Mouse (Mus musculus) lung, embryonic 15.5 days (tissue): ENCODE data around the gene Fam155a. TPM values are rescaled to one million over a fixed set of nuclear protein-coding genes. Genes with fewer than 3 reads are reported as not detected.
"Not testable (repeated sequence)": the region's sequence is repeated elsewhere in the genome, so short reads cannot be mapped to it uniquely, and the experiment has no call there.

Experiments
- ATAC-seq: fragments of 200-750 bp; cut with Nextera tagmentation; 2 replicates; pipeline ENCODE4 v1.8.0; 2017; ENCODE audit warnings: moderate number of reproducible peaks, borderline replicate concordance; ENCODE audit not compliant: low FRiP score, low TSS enrichment; ENCODE audit errors: extremely low read depth
- H3K27ac ChIP-seq: fragments of 300-500 bp; sonication (generic); 2 replicates; pipeline ENCODE4 v1.5.1; 2015; ENCODE audit warnings: moderate library complexity, mild to moderate bottlenecking, inconsistent platforms
- H3K27me3 ChIP-seq: fragments of 300-500 bp; sonication (generic); 2 replicates; pipeline ENCODE4 v1.6.1; 2015; ENCODE audit warnings: inconsistent platforms
- H3K36me3 ChIP-seq: fragments of 300-500 bp; sonication (generic); 2 replicates; pipeline ENCODE4 v1.6.1; 2015; ENCODE audit warnings: inconsistent platforms
- H3K4me1 ChIP-seq: fragments of 300-500 bp; sonication (generic); 2 replicates; pipeline ENCODE4 v1.6.1; 2015; ENCODE audit warnings: inconsistent platforms
- H3K4me2 ChIP-seq: fragments of 300-500 bp; sonication (generic); 2 replicates; pipeline ENCODE4 v1.6.1; 2015; ENCODE audit warnings: inconsistent platforms, mild to moderate bottlenecking, moderate library complexity
- H3K4me3 ChIP-seq: fragments of 300-500 bp; sonication (generic); 2 replicates; pipeline ENCODE4 v1.5.1; 2015; ENCODE audit warnings: mild to moderate bottlenecking, inconsistent platforms
- H3K9ac ChIP-seq: fragments of 300-500 bp; sonication (generic); 2 replicates; pipeline ENCODE4 v1.6.1; 2015; ENCODE audit warnings: inconsistent platforms
- H3K9me3 ChIP-seq: fragments of 300-500 bp; sonication (generic); 2 replicates; pipeline ENCODE4 v1.6.1; 2016; ENCODE audit warnings: inconsistent platforms
- WGBS: fragments of 180-500 bp; shearing (Covaris S2); methylation state at CpG from one replicate; pipeline ENCODE4 v1.1.7; 2015; 5-methylcytosine and 5-hydroxymethylcytosine counted together
- polyA plus RNA-seq: library from polyadenylated mRNA; unstranded; fragments of >200 nt; fragmentation: Nextera tagmentation; extraction: Ambion mirVana; gene quantifications from 2 replicates; pipeline ENCODE4 v1.2.1, GENCODE M21; 2015

Fam155a gene
- 0.15 and 0.18 TPM in 2 replicates for polyA plus RNA-seq

DNA sequence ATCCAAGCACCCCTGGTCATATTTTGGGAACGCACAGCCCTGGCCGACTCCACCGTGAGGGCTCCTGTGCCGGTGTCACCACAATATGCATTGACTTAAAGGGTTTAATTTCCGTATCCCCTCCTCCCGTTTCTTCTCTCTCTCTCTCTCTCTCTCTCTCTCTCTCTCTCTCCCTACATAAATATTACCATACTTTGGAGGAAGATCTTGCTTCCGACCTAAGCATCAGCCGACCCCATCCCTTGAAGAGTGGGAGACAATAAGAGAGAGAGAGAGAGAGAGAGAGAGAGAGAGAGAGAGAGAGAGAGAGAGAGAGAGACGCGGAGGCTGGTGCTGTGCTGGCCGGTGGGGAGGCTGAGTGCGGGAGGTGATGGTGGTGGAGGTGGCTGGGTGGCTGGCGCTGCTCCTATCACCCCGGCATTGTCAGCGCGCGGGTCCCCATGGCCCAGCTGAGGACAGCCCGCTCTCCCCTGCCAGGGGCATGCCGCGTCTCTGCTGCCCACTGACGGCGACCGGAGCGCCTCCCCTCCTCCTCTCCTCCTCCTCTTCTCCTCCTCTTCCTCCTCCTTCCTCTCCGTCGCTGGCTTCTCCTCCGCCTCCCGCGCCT lies at the start of gene Fam155a:
Fam155a (minus strand) TSS at position 163 of the 607 bp plus-strand sequence.
- Histone ChIP-seq H3K27me3 (peaks cover 52% of the 10 kb centered on the region), H3K36me3 (no peaks in the 10 kb centered on the region), H3K9ac (no peak within 1 kb of the TSS), H3K4me2 (peak within 1 kb of the TSS; percentile 79), H3K9me3 (no peaks in the 10 kb centered on the region), H3K27ac (no peak within 1 kb of the TSS), H3K4me1 (peaks cover 14% of the 10 kb centered on the region), H3K4me3 (peak within 1 kb of the TSS; percentile 41)
- ATAC-seq = 0 out of 2 replicates have a peak, but pooled peaks have one; percentile 27
- 0% methylated on average over 20 of the region's 29 CpGs for WGBS

DNA sequence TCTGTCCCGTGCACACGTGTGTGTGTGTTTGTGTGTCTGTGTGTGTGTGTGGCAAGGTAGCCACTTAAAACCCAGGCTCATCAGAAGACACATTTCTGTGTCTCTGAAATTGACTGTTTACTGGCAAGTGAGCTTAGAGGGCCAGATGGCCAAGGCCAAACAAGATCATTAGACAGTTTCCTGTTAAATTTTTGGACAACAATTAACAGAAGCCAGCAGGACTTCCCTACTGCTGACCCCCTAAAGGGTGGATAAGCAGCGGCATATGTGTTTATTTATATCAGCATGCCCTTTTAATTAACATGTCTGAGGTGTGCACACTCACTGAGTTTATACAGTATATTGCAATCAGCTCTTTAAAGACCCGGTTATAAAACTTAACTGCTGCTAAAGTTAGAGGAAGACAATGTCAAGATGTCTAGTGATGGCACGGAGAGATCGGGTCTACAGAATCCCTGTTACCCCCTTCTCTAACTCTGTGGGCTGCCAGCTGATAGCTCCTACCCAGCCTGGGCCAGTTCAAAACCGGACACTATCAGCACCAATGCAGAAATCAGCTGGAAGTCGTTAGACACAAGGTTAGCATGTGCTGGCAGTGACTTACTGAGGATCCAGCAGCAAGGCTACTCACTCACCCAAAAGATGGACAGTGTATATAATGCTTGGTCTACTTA lies 42.4 kb upstream of the Fam155a start:
- Histone ChIP-seq H3K4me2 (no peak overlapping the region), H3K4me3 (no peak overlapping the region), H3K36me3 (no peaks in the 10 kb centered on the region), H3K9ac (no peak overlapping the region), H3K9me3 (no peaks in the 10 kb centered on the region), H3K27me3 (no peaks in the 10 kb centered on the region), H3K27ac (no peak overlapping the region), H3K4me1 (no peaks in the 10 kb centered on the region)
- 55% methylated on average over 8 of the region's 8 CpGs for WGBS
- no peak for ATAC-seq

DNA sequence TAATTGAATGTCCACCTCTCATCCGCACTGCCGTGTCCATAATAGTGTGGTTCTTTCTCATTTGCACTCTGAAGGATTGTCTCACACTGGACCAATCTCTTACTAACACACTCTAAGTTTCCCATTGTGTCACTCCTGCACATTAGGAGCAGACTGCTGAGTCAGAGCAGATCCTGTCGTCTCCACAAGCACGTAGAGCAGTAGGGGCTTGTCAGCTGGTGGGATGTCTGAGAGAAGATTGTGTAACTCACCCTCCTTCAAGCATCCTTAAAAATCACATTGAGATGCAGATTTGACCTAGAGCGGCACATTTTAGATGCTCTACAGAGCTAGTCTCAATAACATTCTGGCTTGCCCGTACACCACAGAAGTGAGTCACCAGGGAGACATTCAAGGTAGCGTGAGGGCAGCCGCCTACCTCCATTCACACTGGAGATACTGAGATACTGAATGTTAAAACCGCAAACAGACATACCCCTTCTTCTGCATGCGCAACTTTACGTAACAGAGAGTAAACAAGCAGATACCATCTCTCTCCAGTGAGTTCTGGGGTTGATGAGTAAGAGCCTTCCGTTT lies 40.1 kb upstream of the Fam155a start:
- ATAC-seq = no peak
- no peaks in the 10 kb centered on the region for H3K36me3 ChIP-seq
- no peaks in the 10 kb centered on the region for H3K9me3 ChIP-seq
- H3K27me3 ChIP-seq = no peaks in the 10 kb centered on the region
- H3K9ac ChIP-seq = no peak overlapping the region
- H3K4me2 ChIP-seq = no peak overlapping the region
- H3K4me3 ChIP-seq = no peak overlapping the region
- no peak overlapping the region for H3K27ac ChIP-seq
- no peaks in the 10 kb centered on the region for H3K4me1 ChIP-seq
- WGBS = 68% methylated on average over 12 of the region's 12 CpGs

DNA sequence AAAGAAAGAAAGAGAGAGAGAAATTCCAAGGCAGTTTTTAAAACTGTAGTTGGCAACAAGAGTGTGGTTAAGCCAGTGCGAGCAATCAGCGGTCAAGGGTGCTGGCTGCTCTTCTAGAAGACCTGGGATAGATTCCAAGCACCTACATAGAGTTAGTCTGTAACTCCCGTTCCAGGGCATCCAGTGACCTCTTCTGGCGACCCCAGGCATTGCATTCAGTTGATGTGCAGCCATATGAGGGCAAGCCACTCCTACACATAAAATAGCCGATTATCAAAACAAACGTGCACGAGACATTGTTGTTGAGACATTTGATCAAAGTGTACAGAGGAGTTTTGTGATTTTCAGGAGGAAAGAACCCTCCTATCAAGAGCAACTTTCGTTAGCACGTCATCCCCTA lies 37.6 kb upstream of the Fam155a start:
- 80% methylated on average over 9 of the region's 9 CpGs for WGBS

DNA sequence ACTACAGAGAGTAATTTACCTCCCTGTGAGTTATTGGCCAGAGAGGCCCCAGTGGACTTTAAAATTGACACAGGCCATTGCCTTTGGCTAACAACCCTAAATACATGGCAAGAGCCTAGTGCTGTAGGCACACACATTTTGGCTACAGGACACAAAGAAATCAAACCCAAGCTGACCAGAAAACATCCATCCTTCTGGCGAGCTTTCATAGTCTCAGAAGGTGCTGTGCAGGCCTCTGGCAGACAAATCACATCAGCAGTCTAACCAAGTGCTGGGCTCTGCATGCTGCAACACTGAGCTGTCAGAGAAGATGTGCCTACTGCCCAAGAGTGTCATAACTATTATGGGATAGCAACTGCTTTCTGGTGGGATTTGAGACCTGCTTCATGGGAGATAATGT lies 34.7 kb upstream of the Fam155a start:
- Histone ChIP-seq H3K9me3 (no peaks in the 10 kb centered on the region), H3K4me1 (no peaks in the 10 kb centered on the region), H3K9ac (no peak overlapping the region), H3K4me2 (no peak overlapping the region), H3K4me3 (no peak overlapping the region), H3K36me3 (no peaks in the 10 kb centered on the region), H3K27ac (no peak overlapping the region), H3K27me3 (no peaks in the 10 kb centered on the region)
- 67% methylated on average over 1 of the region's 1 CpGs for WGBS
- no peak for ATAC-seq

More for the DNA sequence above, 37.6 kb upstream of the Fam155a start:
- Histone ChIP-seq H3K36me3 (no peaks in the 10 kb centered on the region), H3K9me3 (no peaks in the 10 kb centered on the region), H3K4me1 (no peaks in the 10 kb centered on the region), H3K27ac (no peak overlapping the region), H3K4me3 (no peak overlapping the region), H3K9ac (no peak overlapping the region), H3K4me2 (no peak overlapping the region), H3K27me3 (no peaks in the 10 kb centered on the region)
- no peak for ATAC-seq

DNA sequence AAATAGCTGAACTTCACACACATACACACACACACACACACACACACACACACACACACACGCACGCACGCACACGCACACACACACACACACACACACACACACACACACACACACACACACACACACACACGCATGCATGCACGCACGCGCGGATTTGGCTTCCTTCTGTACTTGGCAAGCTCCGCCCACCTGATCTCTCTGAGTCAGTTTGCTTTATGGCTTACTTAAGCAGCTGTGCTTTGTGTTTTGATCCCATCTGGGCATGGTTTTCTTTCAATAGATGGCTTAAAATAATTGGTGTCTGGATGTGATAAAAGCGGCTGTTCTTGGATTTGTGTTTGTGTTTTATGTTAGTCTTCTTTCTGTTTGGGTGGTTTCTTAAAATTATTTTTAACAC lies 29.4 kb upstream of the Fam155a start:
- not testable (repeated sequence) for H3K9ac ChIP-seq, H3K36me3 ChIP-seq, H3K4me1 ChIP-seq, H3K4me3 ChIP-seq, H3K4me2 ChIP-seq, ATAC-seq, H3K27me3 ChIP-seq, H3K9me3 ChIP-seq, H3K27ac ChIP-seq
- WGBS = 85% methylated on average over 7 of the region's 11 CpGs

DNA sequence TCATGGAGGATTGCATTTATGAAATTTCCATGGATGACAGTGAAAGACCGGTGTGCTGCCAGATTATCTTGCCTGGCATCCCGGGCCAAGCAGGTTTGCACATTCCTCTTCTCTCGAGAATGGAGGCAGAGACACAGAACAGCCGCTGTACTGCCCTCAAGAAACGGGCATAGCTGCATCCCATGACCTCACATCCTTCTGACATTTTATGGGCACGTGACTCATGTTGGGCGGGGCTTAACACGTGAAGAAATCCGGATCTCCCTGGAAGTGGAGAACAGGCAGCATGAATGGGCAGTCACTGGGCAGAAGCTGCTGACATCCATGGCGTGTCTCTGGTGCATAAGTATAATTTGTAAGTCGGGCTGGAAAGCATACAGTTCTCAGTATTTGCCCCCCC lies 29.0 kb upstream of the Fam155a start:
- Histone ChIP-seq H3K36me3 (no peaks in the 10 kb centered on the region), H3K4me3 (no peak overlapping the region), H3K4me2 (no peak overlapping the region), H3K9ac (no peak overlapping the region), H3K27me3 (no peaks in the 10 kb centered on the region), H3K9me3 (no peaks in the 10 kb centered on the region), H3K27ac (no peak overlapping the region), H3K4me1 (no peaks in the 10 kb centered on the region)
- WGBS = 80% methylated on average over 11 of the region's 11 CpGs
- no peak for ATAC-seq

DNA sequence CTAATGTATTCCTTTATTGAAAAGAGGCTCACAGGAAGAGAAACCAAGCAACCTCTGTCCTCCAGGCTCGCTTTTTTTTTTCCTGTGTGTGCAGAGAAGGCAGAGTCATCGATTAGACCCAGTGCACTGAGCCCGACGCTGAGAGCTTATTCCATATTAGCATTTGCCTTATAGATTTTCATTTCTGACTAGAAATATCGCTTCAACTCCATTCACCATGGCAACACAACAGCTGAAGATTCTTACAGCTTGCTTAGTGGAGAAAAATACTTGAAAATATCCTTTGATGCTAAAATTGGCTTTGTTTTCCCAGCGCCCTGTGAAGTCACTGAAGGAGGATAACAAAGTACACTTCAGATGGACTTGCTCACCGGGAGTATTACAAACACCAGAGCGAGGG lies 26.6 kb upstream of the Fam155a start:
- Histone ChIP-seq H3K27me3 (no peaks in the 10 kb centered on the region), H3K9ac (no peak overlapping the region), H3K4me1 (no peaks in the 10 kb centered on the region), H3K36me3 (no peaks in the 10 kb centered on the region), H3K4me3 (no peak overlapping the region), H3K9me3 (no peaks in the 10 kb centered on the region), H3K4me2 (no peak overlapping the region), H3K27ac (no peak overlapping the region)
- 73% methylated on average over 8 of the region's 8 CpGs for WGBS
- no peak for ATAC-seq

DNA sequence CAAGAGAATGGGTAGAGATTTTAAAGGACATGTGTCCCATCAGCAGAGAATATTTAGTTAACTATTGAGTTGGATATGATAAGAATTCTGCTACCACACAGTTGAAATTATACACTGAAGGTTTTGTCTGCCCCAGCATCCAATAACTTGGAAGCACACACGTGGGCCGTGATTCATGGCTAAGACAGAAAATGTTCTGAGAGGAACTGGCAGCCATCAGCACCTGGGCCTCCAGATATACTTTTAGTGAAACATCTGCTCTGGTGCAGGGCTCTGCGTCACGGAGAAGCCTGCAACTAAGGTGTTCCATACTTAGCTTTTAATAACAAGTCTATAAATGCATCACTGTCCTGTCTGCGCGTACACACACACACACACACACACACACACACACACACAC lies 24.8 kb upstream of the Fam155a start:
- Histone ChIP-seq H3K4me3 (no peak overlapping the region), H3K9ac (no peak overlapping the region), H3K27me3 (no peaks in the 10 kb centered on the region), H3K27ac (no peak overlapping the region), H3K4me2 (no peak overlapping the region), H3K9me3 (no peaks in the 10 kb centered on the region), H3K36me3 (no peaks in the 10 kb centered on the region), H3K4me1 (no peaks in the 10 kb centered on the region)
- no peak for ATAC-seq
- WGBS = 91% methylated on average over 6 of the region's 6 CpGs

DNA sequence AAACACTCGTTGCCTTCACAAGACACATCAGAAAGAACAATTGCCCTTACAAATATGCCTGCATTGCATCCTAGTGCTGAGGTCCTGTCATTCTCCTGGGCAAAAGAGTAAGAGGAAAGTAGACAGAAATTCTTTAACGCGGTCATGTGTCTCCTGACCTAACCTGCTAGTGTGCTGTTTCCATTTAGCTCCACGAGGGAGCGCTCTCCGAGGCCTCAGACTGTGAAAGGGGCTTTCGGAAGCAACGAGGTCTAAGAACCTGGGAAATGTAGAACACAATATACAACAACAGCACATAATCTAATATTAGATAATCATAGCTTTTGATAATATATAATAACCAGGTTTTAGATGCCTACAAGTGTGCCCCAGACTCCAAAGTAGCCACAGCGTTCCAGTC lies 22.4 kb upstream of the Fam155a start:
- Histone ChIP-seq H3K9me3 (no peaks in the 10 kb centered on the region), H3K4me1 (no peaks in the 10 kb centered on the region), H3K27ac (no peak overlapping the region), H3K27me3 (no peaks in the 10 kb centered on the region), H3K36me3 (no peaks in the 10 kb centered on the region), H3K4me3 (no peak overlapping the region), H3K9ac (no peak overlapping the region), H3K4me2 (no peak overlapping the region)
- WGBS = 63% methylated on average over 9 of the region's 9 CpGs
- no peak for ATAC-seq

DNA sequence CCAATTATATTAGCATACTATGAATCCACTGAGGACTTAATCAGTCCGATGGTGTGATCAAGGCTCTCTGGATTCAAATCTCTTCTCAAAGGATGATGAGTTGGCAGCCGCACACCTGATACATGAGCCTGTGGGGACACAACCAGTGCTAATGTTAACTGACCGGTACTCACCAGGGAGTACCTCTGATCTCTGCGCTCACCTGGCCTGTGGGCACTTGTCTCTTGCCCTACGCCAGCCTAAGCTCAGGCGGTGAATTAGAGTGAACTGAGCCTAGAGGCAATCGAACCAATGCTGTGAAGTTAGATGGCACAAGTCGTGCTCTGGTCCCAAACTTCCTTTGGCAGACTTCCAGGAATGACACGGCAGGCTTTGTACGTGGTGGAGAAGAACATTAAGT lies 9.4 kb upstream of the Fam155a start:
- no peak overlapping the region for H3K27ac ChIP-seq
- no peaks in the 10 kb centered on the region for H3K4me1 ChIP-seq
- H3K36me3 ChIP-seq = no peaks in the 10 kb centered on the region
- no peak overlapping the region for H3K4me3 ChIP-seq
- no peak for ATAC-seq
- no peaks in the 10 kb centered on the region for H3K9me3 ChIP-seq
- H3K27me3 ChIP-seq = no peaks in the 10 kb centered on the region
- H3K9ac ChIP-seq = no peak overlapping the region
- WGBS = 72% methylated on average over 10 of the region's 10 CpGs
- no peak overlapping the region for H3K4me2 ChIP-seq

DNA sequence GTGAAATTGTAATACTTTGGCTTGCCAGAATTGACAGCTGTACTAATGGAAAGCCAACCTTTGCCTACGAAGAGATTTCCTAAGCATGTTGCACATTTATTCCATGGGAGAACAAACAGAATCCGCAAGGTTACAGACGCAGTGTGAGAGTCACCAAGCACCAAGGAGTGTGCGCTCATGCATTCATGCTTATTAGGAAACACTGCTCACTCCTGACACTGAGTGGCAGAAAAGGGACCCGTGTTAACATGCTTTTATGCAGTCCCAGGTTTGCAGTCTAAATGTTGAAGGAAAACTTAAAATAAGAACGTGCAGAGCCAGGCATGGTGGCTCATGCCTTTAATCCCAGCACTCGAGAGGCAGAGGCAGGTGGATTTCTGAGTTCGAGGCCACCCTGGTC lies 7.2 kb upstream of the Fam155a start:
- Histone ChIP-seq H3K4me2 (no peak overlapping the region), H3K36me3 (no peaks in the 10 kb centered on the region), H3K4me3 (no peak overlapping the region), H3K27ac (no peak overlapping the region), H3K27me3 (peaks cover 12% of the 10 kb centered on the region), H3K9ac (no peak overlapping the region), H3K4me1 (no peaks in the 10 kb centered on the region), H3K9me3 (no peaks in the 10 kb centered on the region)
- WGBS = 71% methylated on average over 8 of the region's 8 CpGs
- no peak for ATAC-seq
